Mouse (Mus musculus) ZHBTc4 (cell line): ENCODE results near the gene Bmp4.

Source experiments
- DNase-seq: peaks from one replicate; pipeline ENCODE4 v3.0.0-alpha.2; 2011; ENCODE audit warnings: low read depth, low spot score

Bmp4 gene

GRCm38 (mm10) chr14:46390249-46390775 is at the start of gene Bmp4:
Gene Bmp4 (minus strand): TSS chr14:46390669.
- DNase-seq: peak; percentile 84

GRCm38 (mm10) chr14:46439461-46440048 is 49.1 kb upstream of the Bmp4 start:
- DNase-seq: no peak

- DNase-seq: peak; percentile 57
These were observed 46.1 kb upstream of the Bmp4 start for GRCm38 (mm10) chr14:46436471-46437090.

- no peak for DNase-seq
These were observed 39.8 kb upstream of the Bmp4 start for GRCm38 (mm10) chr14:46430231-46430630.

- peak; percentile 53 for DNase-seq
These were observed 36.8 kb upstream of the Bmp4 start for GRCm38 (mm10) chr14:46427251-46427650.

- no peak for DNase-seq
These were observed 31.4 kb upstream of the Bmp4 start for GRCm38 (mm10) chr14:46421823-46422222.

- peak; percentile 55 for DNase-seq
These were observed 28.8 kb upstream of the Bmp4 start for GRCm38 (mm10) chr14:46419269-46419668.

- DNase-seq: peak; percentile 60
These were observed 28.1 kb upstream of the Bmp4 start for GRCm38 (mm10) chr14:46418371-46419097.

- peak; percentile 88 for DNase-seq
These were observed 22.1 kb upstream of the Bmp4 start for GRCm38 (mm10) chr14:46412497-46413000.

GRCm38 (mm10) chr14:46410557-46411120 is 20.2 kb upstream of the Bmp4 start:
- DNase-seq: peak; percentile 85

GRCm38 (mm10) chr14:46409016-46409415 is 18.5 kb upstream of the Bmp4 start:
- DNase-seq: no peak

GRCm38 (mm10) chr14:46408319-46408718 is 17.9 kb upstream of the Bmp4 start:
- DNase-seq: no peak

GRCm38 (mm10) chr14:46399925-46400324 is 9.5 kb upstream of the Bmp4 start:
- DNase-seq: peak; percentile 49

- peak; percentile 68 for DNase-seq
These were observed 7.7 kb upstream of the Bmp4 start for GRCm38 (mm10) chr14:46398091-46398695.

- peak; percentile 90 for DNase-seq
These were observed 1.2 kb upstream of the Bmp4 start for GRCm38 (mm10) chr14:46391621-46392170.

- DNase-seq: peak; percentile 21
These were observed 826 bp downstream of the Bmp4 start for GRCm38 (mm10) chr14:46389438-46390248.

GRCm38 (mm10) chr14:46388636-46389035 is 1.8 kb downstream of the Bmp4 start:
- DNase-seq: no peak

GRCm38 (mm10) chr14:46387821-46388481 is 2.5 kb downstream of the Bmp4 start:
- DNase-seq: peak; percentile 76

- DNase-seq: peak; percentile 96
These were observed 3.2 kb downstream of the Bmp4 start for GRCm38 (mm10) chr14:46387357-46387671.
